Mouse (Mus musculus) retina, embryonic 14.5 days (tissue): ENCODE measurements around the gene Srpk2.
"Not testable (repeated sequence)": the region's sequence is repeated elsewhere in the genome, so short reads cannot be mapped to it uniquely, and the experiment has no call there.

ENCODE experiments used
- DNase-seq: peaks from one replicate; pipeline ENCODE4 v3.0.0-alpha.2; 2015; ENCODE audit warnings: low spot score

The Srpk2 gene

GRCm38 (mm10) chr5:23505578-23505977, 178.8 kb downstream of the Srpk2 start:
- no peak for DNase-seq

GRCm38 (mm10) chr5:23502317-23502937, 182.0 kb downstream of the Srpk2 start:
- DNase-seq, result no peak

GRCm38 (mm10) chr5:23501582-23502316, 182.7 kb downstream of the Srpk2 start:
- no peak for DNase-seq

- DNase-seq, result no peak
These were observed 183.7 kb downstream of the Srpk2 start for GRCm38 (mm10) chr5:23500715-23501114.

- DNase-seq, result no peak
These were observed 185.2 kb downstream of the Srpk2 start for GRCm38 (mm10) chr5:23499257-23499656.

- DNase-seq, result no peak
These were observed 186.5 kb downstream of the Srpk2 start for GRCm38 (mm10) chr5:23497920-23498319.

GRCm38 (mm10) chr5:23496933-23497332, 187.5 kb downstream of the Srpk2 start:
- no peak for DNase-seq

- DNase-seq, result no peak
These were observed 188.0 kb downstream of the Srpk2 start for GRCm38 (mm10) chr5:23496396-23496795.

GRCm38 (mm10) chr5:23490797-23491196, 193.6 kb downstream of the Srpk2 start:
- DNase-seq, result peak; percentile 18

- DNase-seq, result no peak
These were observed 195.2 kb downstream of the Srpk2 start for GRCm38 (mm10) chr5:23489231-23489630.

- no peak for DNase-seq
These were observed 200.6 kb downstream of the Srpk2 start for GRCm38 (mm10) chr5:23483811-23484210.

GRCm38 (mm10) chr5:23473098-23473873, 211.1 kb downstream of the Srpk2 start:
- no peak for DNase-seq

- DNase-seq, result no peak
These were observed 217.9 kb downstream of the Srpk2 start for GRCm38 (mm10) chr5:23466546-23466945.

GRCm38 (mm10) chr5:23464743-23465142, 219.7 kb downstream of the Srpk2 start:
- no peak for DNase-seq

- no peak for DNase-seq
These were observed 220.2 kb downstream of the Srpk2 start for GRCm38 (mm10) chr5:23464247-23464646.

- DNase-seq, result no peak
These were observed 222.7 kb downstream of the Srpk2 start for GRCm38 (mm10) chr5:23461688-23462087.

GRCm38 (mm10) chr5:23453561-23453960, 230.9 kb downstream of the Srpk2 start:
- not testable (repeated sequence) for DNase-seq
